Mouse (Mus musculus): ENCODE data around the gene Zdhhc16.
A peak's percentile ranks its signal among the peaks of the same experiment; 100 is the strongest.
"Not testable (repeated sequence)": the region's sequence is repeated elsewhere in the genome, so short reads cannot be mapped to it uniquely, and the experiment has no call there.

Zdhhc16 gene

DNA sequence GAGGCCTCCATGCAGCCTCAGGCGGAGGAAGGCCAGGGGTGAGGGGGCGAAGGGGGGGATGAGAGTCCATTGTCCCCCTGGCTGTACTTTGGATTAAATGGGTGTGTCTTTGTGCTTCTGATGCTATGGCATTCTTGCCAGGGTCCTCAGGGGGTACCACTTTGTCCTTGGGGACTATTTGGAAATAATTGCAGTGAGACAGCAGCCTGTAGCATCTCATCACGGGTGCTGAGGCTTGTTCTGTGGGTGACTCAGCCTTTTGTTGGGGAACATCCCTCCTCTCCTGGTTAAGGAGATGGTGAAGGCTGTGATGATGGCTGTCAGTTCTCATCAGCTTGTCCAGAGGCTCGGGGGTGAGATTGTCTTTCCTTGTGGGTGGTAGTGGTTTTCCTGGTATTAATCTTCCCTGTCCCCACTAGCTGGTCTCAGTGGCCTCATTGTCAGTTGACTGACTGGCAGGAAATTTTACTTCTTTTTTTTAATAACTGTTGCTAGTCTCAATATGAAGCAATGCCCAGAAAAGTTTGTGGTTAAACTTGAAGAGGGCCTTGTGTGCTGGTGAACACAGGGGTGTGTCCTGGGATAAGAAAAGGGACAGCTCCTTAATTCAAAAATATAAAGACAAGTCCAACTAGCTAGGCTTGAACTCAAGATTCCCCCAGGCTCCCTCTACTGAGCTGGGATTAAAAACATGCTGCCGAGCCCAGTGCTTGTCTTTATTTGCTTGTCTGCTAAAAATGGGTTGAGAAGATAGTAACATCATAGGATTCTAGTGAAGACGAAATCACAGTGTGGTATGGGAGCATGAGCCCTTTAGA is 19.3 kb upstream of the Zdhhc16 start:
- no peak for DNase-seq (ENCODE audit: low read depth)

DNA sequence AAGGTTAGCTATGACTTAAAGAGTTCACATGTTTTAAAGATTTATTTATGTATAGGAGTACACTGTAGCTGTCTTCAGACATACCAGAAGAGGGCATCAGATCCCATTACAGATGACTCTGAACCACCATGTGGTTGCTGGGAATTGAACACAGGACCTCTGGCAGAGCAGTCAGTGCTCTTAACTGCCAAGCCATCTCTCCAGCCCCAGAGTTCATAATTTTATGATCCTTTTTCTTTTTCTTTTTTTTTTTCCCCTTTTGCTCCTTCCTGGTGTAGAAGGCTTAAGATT is 18.7 kb upstream of the Zdhhc16 start:
- DNase-seq (ENCODE audit: low read depth): not testable (repeated sequence)

DNA sequence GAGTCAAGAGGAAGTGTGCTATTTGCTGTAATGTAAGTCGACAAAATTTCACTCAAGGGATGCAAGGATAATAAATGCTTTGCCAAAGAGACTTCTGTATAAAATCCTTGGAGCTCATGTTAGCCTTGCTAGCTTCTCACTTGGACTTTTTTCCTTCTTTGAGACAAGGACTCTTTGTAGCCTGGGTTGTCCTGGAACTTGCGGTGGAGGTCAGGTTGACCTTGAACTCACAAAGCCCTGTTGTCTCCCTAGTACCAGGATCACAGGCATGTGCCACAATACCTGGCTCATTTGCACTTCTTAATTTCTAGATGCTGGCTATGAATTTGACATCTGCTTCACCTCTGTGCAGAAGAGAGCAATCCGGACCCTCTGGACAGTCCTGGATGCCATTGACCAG is 18.0 kb upstream of the Zdhhc16 start:
- DNase-seq (ENCODE audit: low read depth): no peak

DNA sequence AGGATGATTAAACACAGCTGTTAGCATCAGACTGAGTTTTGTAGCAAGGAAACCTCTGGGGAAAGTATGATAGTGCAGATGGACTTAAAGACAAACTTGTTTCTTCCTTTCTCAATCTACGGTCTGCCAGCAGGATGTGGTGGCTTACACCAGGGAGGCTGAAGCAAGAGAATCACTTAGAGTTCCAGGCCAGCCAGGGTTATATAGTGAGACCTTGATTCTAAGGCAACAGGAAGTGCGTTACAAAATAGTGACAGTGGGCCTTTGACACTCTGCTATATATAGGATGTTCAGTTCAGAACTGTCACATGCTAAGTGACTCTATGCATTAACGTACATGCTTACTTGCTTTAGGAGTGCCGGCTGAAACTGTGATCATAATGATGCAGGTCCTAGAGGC is 16.4 kb upstream of the Zdhhc16 start:
- DNase-seq (ENCODE audit: low read depth): peak; percentile 51

DNA sequence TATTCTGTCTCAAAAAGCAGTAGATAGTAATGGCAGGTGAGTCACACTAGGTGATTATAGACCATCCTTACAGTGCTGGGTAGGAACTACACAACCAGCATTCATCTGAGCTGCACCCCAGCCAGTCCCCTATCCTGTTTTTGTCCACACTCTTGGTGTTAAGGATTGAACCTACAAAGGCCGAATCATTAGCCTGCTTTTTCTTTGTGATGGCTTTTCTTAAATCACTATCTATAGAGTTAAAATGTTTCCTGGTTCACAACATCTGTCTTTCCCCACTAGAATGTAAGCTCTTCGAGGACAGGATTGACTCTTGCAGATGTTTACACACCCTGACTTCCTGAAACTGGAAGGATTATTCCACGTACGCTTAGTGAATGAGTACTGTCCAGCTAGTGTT is 13.8 kb upstream of the Zdhhc16 start:
- DNase-seq (ENCODE audit: low read depth): no peak

DNA sequence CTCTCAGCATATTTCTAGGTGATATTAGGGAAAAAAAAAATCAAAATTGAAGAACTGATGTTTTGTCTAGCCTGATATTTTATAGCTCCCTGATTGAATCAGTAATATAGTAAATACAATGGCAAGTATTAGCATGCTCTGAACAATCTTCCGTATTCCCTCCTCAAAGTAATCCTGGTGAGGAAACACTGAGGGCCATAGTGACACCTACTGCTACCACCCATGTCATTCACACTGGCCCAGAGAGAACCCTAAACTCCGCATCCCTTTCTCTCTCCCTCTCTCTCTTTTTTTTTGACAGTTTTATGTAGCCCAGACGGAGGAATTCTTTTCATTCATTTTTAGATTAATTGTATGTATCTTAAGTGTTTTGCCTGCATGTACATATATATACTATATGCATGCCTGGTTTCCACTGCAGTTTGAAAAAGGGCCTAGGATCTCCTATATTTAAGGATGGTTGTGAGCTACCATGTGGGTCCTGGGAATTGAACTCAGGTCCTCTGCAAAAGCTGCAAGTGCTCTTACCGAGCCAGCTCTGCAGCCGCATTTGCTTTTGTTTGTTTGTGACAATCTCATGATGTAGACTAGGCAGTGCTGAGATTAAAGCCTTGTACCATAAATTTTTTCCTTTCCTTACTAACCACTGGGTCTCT is 12.7 kb upstream of the Zdhhc16 start:
- DNase-seq (ENCODE audit: low read depth): no peak

DNA sequence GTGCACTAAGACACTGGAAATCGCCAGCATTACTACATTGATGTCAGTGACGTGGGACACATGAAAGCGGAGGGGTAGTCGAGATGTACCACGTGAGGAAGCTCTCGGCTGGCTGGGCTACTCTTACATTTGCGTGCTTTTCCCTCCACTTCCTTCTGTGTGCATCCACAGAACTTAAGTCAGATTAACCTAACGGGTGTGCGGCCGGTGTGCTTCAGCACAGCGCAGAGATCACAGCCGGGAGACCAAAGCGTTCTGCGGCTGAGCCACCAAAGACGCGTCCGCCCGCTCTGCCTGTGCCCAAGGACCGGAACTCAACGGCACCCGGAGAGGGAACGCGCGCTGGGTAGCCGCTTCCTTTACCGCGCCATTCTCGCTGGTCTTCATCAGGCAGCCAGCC is 594 bp upstream of the Zdhhc16 start:
- DNase-seq (ENCODE audit: low read depth): peak; percentile 85

DNA sequence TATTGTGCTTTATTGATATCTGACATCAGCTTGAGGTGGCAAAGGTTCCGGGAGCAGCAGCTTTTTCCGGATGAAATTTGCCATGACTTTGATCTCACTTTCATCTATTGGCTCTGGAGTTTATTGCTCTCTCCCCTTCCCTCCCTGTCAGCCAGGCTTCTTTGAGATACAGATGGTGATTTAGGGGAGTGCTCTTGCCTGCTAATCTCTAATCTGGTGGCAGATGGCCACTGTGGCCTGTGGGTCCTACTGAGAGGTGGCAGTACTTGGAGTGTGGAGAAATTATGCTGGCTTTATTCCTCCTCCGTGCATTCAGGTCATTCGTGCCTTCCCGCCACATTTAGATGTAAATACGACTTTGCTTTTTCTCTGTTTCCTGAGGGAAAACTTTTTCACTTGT is 844 bp downstream of the Zdhhc16 start:
- no peak for DNase-seq (ENCODE audit: low read depth)

DNA sequence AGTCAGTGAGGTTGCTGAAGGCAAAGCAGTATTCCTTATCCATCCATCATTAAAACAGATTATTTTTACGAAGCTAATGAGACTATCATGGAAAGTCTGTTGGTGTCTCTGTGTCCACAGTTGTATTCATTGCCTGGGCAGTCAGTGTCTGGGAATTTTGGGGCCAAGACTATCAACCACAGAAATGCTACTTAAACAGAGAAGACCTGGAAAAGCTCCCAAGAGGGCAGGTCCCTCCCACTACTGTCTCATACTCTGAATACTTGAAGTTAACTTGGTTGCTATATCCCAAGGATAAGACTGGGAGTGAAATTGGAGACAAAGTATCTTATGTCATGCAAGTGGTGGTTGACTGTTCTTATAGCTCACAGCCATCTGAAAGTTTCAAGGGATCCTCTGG is 2.6 kb downstream of the Zdhhc16 start:
- DNase-seq (ENCODE audit: low read depth): no peak

DNA sequence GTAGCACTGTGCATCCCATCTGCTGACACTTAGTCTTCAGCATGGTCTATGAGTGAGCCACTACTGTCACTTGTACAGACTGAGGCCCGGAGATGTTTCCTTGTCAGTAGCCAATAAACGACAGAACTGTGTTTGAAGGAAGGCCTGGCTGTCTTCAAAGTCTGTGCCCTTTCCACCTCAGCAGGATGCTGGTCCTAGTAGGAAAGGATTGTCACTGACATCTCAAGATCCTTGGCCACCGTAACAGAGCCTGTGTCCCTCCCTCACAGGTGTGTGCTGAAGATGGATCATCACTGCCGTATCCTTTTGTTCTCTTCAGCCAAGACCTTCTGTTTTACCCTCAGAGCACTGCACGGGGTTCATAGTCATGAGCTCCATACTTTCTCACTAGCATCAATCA is 5.3 kb downstream of the Zdhhc16 start:
- DNase-seq (ENCODE audit: low read depth): no peak

DNA sequence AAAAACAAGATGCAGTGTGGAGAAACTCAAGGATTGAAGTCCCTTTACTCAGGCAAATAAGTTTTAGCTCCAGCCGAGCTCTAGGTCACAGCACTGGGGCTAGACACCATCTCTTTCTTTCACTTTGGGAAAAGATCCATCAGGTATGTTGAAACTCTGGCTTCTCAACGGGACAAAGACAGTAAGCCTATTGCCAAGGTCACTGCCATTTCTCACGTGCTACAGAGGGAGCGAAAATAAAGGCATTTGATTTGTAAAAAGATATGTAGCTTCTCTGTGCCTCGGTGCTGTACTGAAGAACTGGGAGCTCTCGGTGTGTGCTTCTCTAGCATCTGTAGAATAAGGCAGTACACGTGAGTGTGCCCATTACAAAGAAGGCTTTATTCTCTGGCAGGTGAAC is 10.6 kb downstream of the Zdhhc16 start:
- no peak for DNase-seq (ENCODE audit: low read depth)

DNA sequence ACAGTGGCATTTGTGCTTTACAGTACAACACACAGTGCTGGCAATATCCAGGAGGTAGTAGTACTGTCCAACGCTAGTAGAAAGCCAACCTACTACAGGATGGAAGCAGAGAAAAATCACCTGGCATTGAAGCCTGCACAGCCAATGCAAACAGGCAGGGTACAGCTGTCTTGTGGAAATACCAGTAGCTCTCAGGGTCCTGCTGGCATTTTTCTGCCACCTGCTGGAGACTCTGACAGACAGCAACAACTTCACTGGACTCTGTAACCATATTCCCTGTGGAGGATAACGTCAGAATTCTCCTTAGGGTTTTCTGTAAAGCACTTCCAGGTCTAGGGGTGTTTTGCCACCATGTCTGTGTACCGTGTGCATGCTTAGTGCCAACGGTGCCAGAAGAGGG is 19.0 kb downstream of the Zdhhc16 start:
- DNase-seq (ENCODE audit: low read depth): no peak

DNA sequence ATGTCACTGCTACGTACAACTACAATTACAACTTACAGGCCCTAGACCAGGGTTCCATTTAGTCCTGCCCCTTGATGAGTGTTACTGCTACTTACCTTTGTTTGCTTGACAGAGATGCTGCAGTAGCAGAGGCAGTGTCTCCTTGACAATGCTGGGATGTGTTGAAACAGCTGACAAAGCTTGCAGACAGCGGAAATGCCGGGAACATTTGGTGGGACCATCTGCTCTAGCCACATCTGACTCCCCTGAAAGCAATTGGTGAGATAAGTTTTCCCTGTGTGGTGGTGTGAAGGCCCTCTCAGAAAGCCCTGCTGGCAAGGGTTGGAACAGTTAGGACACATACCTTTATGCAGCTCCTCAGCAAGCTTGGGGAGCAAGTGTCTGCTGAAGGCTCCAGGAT is 20.3 kb downstream of the Zdhhc16 start:
- no peak for DNase-seq (ENCODE audit: low read depth)

DNA sequence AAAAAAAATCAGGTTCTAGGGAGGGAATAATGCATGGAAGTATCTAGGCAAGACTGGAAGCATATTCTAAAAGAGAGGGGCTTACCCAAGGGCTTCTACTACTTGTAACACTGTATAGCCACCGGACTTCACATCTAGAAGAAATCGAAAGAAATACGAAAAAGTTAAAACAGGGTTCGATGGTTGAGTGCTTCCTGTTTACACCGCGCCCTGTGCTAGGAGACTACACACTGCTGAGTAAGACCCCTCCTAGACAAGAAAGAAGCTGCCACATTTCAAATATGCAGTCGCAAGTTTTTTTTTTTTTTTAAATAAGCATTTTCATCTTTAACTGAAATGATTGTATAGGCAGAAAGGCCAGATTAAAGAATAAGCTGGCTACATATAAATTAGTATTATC is 36.3 kb downstream of the Zdhhc16 start:
- peak; percentile 26 for DNase-seq (ENCODE audit: low read depth)

DNA sequence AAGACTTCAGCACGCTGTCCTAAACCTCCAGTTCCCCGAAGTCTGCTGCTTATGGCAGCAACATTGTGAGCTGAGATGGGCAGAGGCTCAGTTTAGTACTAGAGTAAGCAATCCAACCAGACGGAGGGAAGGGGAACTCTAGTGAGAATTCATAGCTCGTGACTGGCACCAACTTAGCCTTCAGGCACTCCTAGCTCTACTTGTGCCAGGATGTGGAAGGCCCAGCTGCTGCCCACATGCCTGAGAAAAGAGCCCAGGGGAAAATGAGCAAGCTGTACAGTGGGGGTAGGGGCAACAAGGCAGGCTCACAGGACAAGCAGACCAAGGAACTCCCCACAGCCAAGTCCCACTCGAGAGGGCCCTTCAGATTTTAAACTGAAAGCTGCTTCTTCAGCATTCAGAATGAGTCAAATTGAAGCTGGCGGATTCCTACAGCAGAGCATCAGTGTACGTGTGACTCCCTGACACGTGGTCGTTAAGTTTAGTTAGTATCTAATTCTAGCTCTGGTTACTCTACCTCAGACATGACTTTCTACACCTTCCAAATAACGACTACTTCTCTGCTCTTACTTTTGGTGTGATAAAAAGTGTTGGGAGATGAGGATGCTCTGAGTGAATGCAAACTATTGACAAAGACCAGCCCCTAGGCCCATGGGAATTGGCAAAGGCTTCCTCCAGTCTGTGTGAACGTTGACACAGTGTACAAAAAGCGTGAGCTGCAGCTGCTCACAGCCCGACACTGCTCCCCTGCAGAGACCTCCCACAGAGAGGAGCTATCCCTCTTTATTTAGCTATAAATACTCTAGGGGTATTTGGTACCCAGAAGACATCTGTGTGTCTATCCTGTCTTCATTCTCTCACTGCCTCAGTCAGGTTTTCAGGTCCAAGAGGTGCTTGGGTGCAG is 40.9 kb downstream of the Zdhhc16 start:
- DNase-seq (ENCODE audit: low read depth): no peak

DNA sequence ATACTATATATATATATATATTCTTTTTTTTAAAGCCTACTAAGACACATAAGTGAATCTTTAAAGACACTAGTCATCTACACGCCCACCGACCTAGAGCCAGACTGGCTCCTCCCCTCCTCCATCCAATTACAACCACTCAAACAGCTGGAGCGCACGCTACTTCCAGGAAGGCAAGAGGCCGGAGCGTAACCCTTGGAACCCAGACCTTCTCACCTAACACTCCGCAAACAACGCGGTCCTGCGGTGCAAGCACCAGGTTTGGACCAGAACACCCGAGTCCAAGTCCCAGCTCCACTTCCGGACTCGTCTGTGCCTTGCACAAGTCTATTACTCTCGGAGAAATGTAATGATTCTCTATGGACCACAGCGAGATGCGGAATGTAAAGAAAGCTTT is 47.1 kb downstream of the Zdhhc16 start:
- no peak for DNase-seq (ENCODE audit: low read depth)

DNA sequence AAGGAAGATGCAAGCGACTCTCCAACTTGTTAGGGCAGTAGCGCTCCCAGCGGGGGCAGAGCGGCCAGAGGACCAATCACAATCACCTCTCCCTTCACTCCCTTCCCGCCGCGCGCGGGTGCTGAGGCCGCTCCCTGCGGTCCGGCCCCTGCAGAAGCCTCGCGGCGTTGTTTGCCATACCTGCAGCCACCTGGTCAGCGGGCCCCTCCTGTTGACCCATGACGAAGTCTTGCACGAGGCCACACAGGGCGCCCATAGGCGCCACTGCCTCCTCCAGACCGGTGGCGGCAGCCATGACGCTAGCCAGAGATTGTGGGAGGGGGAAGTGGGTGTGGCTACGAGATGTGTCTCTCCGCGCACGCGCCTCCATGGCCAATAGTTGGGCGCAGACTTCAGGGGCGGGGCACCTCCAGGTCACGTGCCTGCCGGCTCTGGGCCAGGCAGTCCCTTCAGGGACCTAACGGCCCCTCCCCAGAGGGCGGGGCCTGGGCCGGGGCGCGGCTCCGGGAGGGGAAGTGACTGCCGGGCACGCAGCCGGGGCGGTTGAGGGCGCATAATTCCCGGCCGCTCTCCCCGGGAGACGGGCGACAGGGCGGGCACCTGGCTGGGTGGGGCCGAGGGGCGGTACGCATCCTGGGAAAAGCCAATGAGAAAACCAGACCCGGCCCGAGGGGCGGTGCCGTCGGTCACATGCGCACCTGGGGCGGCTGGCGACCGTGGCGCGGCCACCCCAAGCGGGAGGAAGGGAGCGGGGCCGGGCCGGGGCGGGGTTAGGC is 47.7 kb downstream of the Zdhhc16 start, which contains the start of gene Mms19:
Gene Mms19 (minus strand): TSS at position 339 of the 776 bp plus-strand sequence.
- peak; percentile 99 for DNase-seq (ENCODE audit: low read depth)

DNA sequence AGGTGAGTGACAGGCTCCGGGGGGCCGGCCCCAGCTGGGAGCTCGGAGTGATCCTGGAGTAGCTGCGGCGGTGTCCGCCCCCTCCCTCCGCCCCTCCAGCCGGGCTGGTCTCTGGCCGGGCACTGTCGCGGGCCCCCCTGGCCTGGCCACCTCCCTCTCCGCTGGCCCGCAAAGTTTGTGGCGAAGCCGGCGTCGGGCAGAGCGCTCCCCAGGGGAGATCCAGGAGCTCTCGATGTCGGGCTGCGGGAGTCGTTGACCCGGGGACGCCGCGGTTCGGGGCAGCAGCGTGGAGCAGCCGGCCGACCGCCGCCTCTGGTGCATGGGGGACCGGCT is 48.3 kb downstream of the Zdhhc16 start, which contains the start of gene Ubtd1:
Gene Ubtd1 (plus strand): TSS at position 169 of the 333 bp plus-strand sequence.
- DNase-seq (ENCODE audit: low read depth): no peak

DNA sequence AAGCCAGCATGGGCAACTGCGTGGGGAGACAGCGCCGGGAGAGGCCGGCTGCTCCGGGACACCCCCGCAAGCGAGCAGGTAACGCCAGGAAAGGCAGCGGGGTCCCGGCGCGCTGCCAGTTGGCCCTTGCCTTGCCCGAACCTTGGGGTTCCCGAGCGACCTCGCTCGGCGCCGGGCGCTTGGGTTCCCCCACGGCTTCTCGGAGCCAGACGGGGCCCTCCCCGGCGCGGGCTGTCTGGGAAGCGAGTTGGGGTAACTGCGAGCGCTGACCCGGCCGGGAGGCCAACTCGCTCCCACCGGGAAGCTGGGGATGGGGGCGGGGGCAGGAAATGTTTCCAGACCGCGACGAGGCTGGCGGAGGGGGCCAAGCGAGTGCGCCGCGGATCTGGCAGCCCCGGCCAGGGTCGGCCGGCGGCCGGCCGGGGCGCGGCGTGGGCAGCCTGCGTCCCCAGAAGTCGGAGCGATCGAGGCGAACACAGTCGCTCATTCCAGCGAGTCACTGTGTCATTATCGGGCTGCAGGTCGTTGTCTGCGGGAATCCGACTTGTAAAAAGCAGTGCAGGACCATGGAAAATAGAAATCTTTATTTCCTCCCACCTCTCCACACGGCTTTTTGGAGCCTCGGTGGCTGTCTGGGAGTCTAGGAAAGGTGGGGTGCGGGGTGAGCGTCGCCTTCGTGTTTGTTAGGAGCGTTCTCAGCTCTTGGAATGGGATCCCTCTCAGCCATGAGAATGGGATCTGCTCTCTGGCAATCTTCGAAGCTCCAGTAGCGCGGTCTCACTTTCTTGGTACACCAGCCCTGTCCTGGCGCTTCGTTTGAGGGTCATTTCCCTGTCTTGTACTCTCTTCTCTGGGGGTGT is 48.9 kb downstream of the Zdhhc16 start:
- DNase-seq (ENCODE audit: low read depth): peak; percentile 44

DNA sequence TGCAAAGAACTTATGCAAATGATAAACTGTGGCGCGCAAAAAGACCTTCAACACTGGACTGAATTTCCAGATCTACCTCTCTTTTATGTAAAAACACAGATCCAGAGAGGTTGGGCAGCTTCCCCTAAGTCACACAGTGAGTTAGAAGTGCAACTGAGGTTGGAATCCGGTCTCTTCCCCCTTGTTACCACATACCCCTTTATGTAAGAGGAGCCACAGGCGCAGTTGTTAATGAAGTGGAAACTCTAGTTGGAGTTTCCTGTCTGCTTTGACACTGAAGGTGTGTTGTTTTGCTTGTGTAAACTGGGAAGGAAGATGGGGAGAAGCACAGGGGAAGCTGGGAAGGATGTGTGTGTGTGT is 49.5 kb downstream of the Zdhhc16 start:
- DNase-seq (ENCODE audit: low read depth): peak; percentile 52

DNA sequence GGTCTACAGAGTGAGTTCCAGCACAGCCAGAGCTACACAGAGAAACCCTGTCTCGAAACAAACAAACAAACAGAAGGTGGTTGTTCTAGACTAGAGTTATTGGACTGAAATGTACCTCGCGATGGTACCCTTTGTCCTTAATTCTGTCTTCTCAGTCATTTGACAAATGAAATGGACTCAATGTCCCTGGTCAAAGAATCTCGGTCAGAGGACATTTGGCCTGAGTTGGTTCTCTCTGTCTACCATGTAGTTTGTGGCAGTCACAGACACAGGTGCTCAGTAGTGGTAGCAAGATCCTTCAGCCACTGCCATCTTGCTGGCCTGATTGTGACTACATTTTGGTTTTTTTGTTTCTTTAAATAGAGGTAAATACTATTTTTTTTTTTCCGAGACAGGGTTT is 52.7 kb downstream of the Zdhhc16 start:
- no peak for DNase-seq (ENCODE audit: low read depth)

Data from naive thymus-derived CD4-positive, alpha-beta T cell, adult 2 months (primary cell).